Mouse (Mus musculus): ENCODE data around the gene BC025920.

The BC025920 gene

GRCm38 (mm10) chr10:81604968-81605665 lies 953 bp upstream of the BC025920 start:
- H3K27me3 ChIP-seq (ENCODE audit: control insufficient read depth, insufficient read depth, low read length, poor library complexity, severe bottlenecking), result no peaks in the 10 kb centered on the region
- peak; percentile 90 for DNase-seq (ENCODE audit: low read depth, low spot score)
- no peaks in the 10 kb centered on the region for H3K36me3 ChIP-seq (ENCODE audit: control insufficient read depth, insufficient read depth, low read length, poor library complexity, severe bottlenecking)

GRCm38 (mm10) chr10:81605666-81605973 lies 450 bp upstream of the BC025920 start:
- no peaks in the 10 kb centered on the region for H3K27me3 ChIP-seq (ENCODE audit: control insufficient read depth, insufficient read depth, low read length, poor library complexity, severe bottlenecking)
- DNase-seq (ENCODE audit: low read depth, low spot score), result no peak

GRCm38 (mm10) chr10:81608308-81608707 lies 2.2 kb downstream of the BC025920 start:
- H3K27me3 ChIP-seq (ENCODE audit: control insufficient read depth, insufficient read depth, low read length, poor library complexity, severe bottlenecking), result no peaks in the 10 kb centered on the region
- no peaks in the 10 kb centered on the region for H3K36me3 ChIP-seq (ENCODE audit: control insufficient read depth, insufficient read depth, low read length, poor library complexity, severe bottlenecking)
- DNase-seq (ENCODE audit: low read depth, low spot score), result peak; percentile 31

More at GRCm38 (mm10) chr10:81605666-81605973, 450 bp upstream of the BC025920 start:
- no peaks in the 10 kb centered on the region for H3K36me3 ChIP-seq (ENCODE audit: control insufficient read depth, insufficient read depth, low read length, poor library complexity, severe bottlenecking)

GRCm38 (mm10) chr10:81612779-81613178 lies 6.7 kb downstream of the BC025920 start:
- H3K36me3 ChIP-seq (ENCODE audit: control insufficient read depth, insufficient read depth, low read length, poor library complexity, severe bottlenecking), result no peaks in the 10 kb centered on the region
- H3K27me3 ChIP-seq (ENCODE audit: control insufficient read depth, insufficient read depth, low read length, poor library complexity, severe bottlenecking), result no peaks in the 10 kb centered on the region
- no peak for DNase-seq (ENCODE audit: low read depth, low spot score)

GRCm38 (mm10) chr10:81615486-81615885 lies 9.4 kb downstream of the BC025920 start:
- Histone ChIP-seq H3K27me3 (ENCODE audit: control insufficient read depth, insufficient read depth, low read length, poor library complexity, severe bottlenecking) (no peaks in the 10 kb centered on the region), H3K36me3 (ENCODE audit: control insufficient read depth, insufficient read depth, low read length, poor library complexity, severe bottlenecking) (no peaks in the 10 kb centered on the region)
- no peak for DNase-seq (ENCODE audit: low read depth, low spot score)

GRCm38 (mm10) chr10:81619976-81620375 lies 13.9 kb downstream of the BC025920 start:
- no peak for DNase-seq (ENCODE audit: low read depth, low spot score)
- Histone ChIP-seq H3K27me3 (ENCODE audit: control insufficient read depth, insufficient read depth, low read length, poor library complexity, severe bottlenecking) (no peaks in the 10 kb centered on the region), H3K36me3 (ENCODE audit: control insufficient read depth, insufficient read depth, low read length, poor library complexity, severe bottlenecking) (no peaks in the 10 kb centered on the region)

GRCm38 (mm10) chr10:81620786-81621185 lies 14.7 kb downstream of the BC025920 start:
- DNase-seq (ENCODE audit: low read depth, low spot score), result no peak
- no peaks in the 10 kb centered on the region for H3K27me3 ChIP-seq (ENCODE audit: control insufficient read depth, insufficient read depth, low read length, poor library complexity, severe bottlenecking)
- no peaks in the 10 kb centered on the region for H3K36me3 ChIP-seq (ENCODE audit: control insufficient read depth, insufficient read depth, low read length, poor library complexity, severe bottlenecking)

GRCm38 (mm10) chr10:81623441-81623840 lies 17.4 kb downstream of the BC025920 start:
- H3K27me3 ChIP-seq (ENCODE audit: control insufficient read depth, insufficient read depth, low read length, poor library complexity, severe bottlenecking), result no peaks in the 10 kb centered on the region
- no peak for DNase-seq (ENCODE audit: low read depth, low spot score)
- no peaks in the 10 kb centered on the region for H3K36me3 ChIP-seq (ENCODE audit: control insufficient read depth, insufficient read depth, low read length, poor library complexity, severe bottlenecking)

- no peak for DNase-seq (ENCODE audit: low read depth, low spot score)
- Histone ChIP-seq H3K36me3 (ENCODE audit: control insufficient read depth, insufficient read depth, low read length, poor library complexity, severe bottlenecking) (no peaks in the 10 kb centered on the region), H3K27me3 (ENCODE audit: control insufficient read depth, insufficient read depth, low read length, poor library complexity, severe bottlenecking) (no peaks in the 10 kb centered on the region)
Measured at GRCm38 (mm10) chr10:81626101-81626993, 20.3 kb downstream of the BC025920 start.

- no peaks in the 10 kb centered on the region for H3K36me3 ChIP-seq (ENCODE audit: control insufficient read depth, insufficient read depth, low read length, poor library complexity, severe bottlenecking)
- no peaks in the 10 kb centered on the region for H3K27me3 ChIP-seq (ENCODE audit: control insufficient read depth, insufficient read depth, low read length, poor library complexity, severe bottlenecking)
- peak; percentile 92 for DNase-seq (ENCODE audit: low read depth, low spot score)
Measured at GRCm38 (mm10) chr10:81626994-81627835, 21.1 kb downstream of the BC025920 start, which contains the start of gene Sirt6. TSS of gene Sirt6 (minus strand) at chr10:81627797.

- H3K36me3 ChIP-seq (ENCODE audit: control insufficient read depth, insufficient read depth, low read length, poor library complexity, severe bottlenecking), result no peaks in the 10 kb centered on the region
- DNase-seq (ENCODE audit: low read depth, low spot score), result no peak
- H3K27me3 ChIP-seq (ENCODE audit: control insufficient read depth, insufficient read depth, low read length, poor library complexity, severe bottlenecking), result no peaks in the 10 kb centered on the region
Measured at GRCm38 (mm10) chr10:81627836-81628220, 21.8 kb downstream of the BC025920 start.

GRCm38 (mm10) chr10:81628390-81628789 lies 22.3 kb downstream of the BC025920 start, which contains the start of gene Ankrd24:
TSS of gene Ankrd24 (plus strand) at chr10:81628540.
- no peaks in the 10 kb centered on the region for H3K27me3 ChIP-seq (ENCODE audit: control insufficient read depth, insufficient read depth, low read length, poor library complexity, severe bottlenecking)
- DNase-seq (ENCODE audit: low read depth, low spot score), result no peak

GRCm38 (mm10) chr10:81633253-81634099 lies 27.4 kb downstream of the BC025920 start:
- Histone ChIP-seq H3K27me3 (ENCODE audit: control insufficient read depth, insufficient read depth, low read length, poor library complexity, severe bottlenecking) (no peaks in the 10 kb centered on the region), H3K36me3 (ENCODE audit: control insufficient read depth, insufficient read depth, low read length, poor library complexity, severe bottlenecking) (no peaks in the 10 kb centered on the region)
- DNase-seq (ENCODE audit: low read depth, low spot score), result peak; percentile 86

More at GRCm38 (mm10) chr10:81628390-81628789, 22.3 kb downstream of the BC025920 start, which contains the start of gene Ankrd24:
- no peaks in the 10 kb centered on the region for H3K36me3 ChIP-seq (ENCODE audit: control insufficient read depth, insufficient read depth, low read length, poor library complexity, severe bottlenecking)

GRCm38 (mm10) chr10:81636338-81636737 lies 30.3 kb downstream of the BC025920 start:
- H3K36me3 ChIP-seq (ENCODE audit: control insufficient read depth, insufficient read depth, low read length, poor library complexity, severe bottlenecking), result no peaks in the 10 kb centered on the region
- no peaks in the 10 kb centered on the region for H3K27me3 ChIP-seq (ENCODE audit: control insufficient read depth, insufficient read depth, low read length, poor library complexity, severe bottlenecking)
- no peak for DNase-seq (ENCODE audit: low read depth, low spot score)
